Mouse (Mus musculus): ENCODE measurements around the gene Pla1a.

Gene Pla1a

GRCm38 (mm10) chr16:38389284-38389893, 43.6 kb downstream of the Pla1a start:
- no peak for DNase-seq (ENCODE audit: low read depth)

GRCm38 (mm10) chr16:38388757-38389156, 44.2 kb downstream of the Pla1a start:
- DNase-seq (ENCODE audit: low read depth) = no peak

GRCm38 (mm10) chr16:38387389-38387788, 45.6 kb downstream of the Pla1a start:
- no peak for DNase-seq (ENCODE audit: low read depth)

GRCm38 (mm10) chr16:38385700-38386099, 47.2 kb downstream of the Pla1a start:
- no peak for DNase-seq (ENCODE audit: low read depth)

GRCm38 (mm10) chr16:38385184-38385634, 47.7 kb downstream of the Pla1a start:
- no peak for DNase-seq (ENCODE audit: low read depth)

- DNase-seq (ENCODE audit: low read depth) = no peak
These were observed 49.3 kb downstream of the Pla1a start for GRCm38 (mm10) chr16:38383683-38384082.

- DNase-seq (ENCODE audit: low read depth) = no peak
These were observed 53.0 kb downstream of the Pla1a start for GRCm38 (mm10) chr16:38379926-38380325.

GRCm38 (mm10) chr16:38379493-38379892, 53.5 kb downstream of the Pla1a start:
- DNase-seq (ENCODE audit: low read depth) = no peak

- DNase-seq (ENCODE audit: low read depth) = no peak
These were observed 53.9 kb downstream of the Pla1a start for GRCm38 (mm10) chr16:38379088-38379487.

- no peak for DNase-seq (ENCODE audit: low read depth)
These were observed 54.4 kb downstream of the Pla1a start for GRCm38 (mm10) chr16:38378591-38378990.

GRCm38 (mm10) chr16:38377546-38377945, 55.4 kb downstream of the Pla1a start:
- no peak for DNase-seq (ENCODE audit: low read depth)

- no peak for DNase-seq (ENCODE audit: low read depth)
These were observed 56.1 kb downstream of the Pla1a start for GRCm38 (mm10) chr16:38376841-38377249.

- peak; percentile 65 for DNase-seq (ENCODE audit: low read depth)
These were observed 56.6 kb downstream of the Pla1a start for GRCm38 (mm10) chr16:38376163-38376840.

- no peak for DNase-seq (ENCODE audit: low read depth)
These were observed 57.8 kb downstream of the Pla1a start for GRCm38 (mm10) chr16:38375182-38375581.

- DNase-seq (ENCODE audit: low read depth) = peak; percentile 28
These were observed 58.4 kb downstream of the Pla1a start for GRCm38 (mm10) chr16:38374379-38375140.

GRCm38 (mm10) chr16:38373941-38374340, 59.0 kb downstream of the Pla1a start:
- DNase-seq (ENCODE audit: low read depth) = no peak

- DNase-seq (ENCODE audit: low read depth) = no peak
These were observed 59.5 kb downstream of the Pla1a start for GRCm38 (mm10) chr16:38373439-38373838.

GRCm38 (mm10) chr16:38372876-38373275, 60.1 kb downstream of the Pla1a start:
- DNase-seq (ENCODE audit: low read depth) = no peak

- no peak for DNase-seq (ENCODE audit: low read depth)
These were observed 61.1 kb downstream of the Pla1a start for GRCm38 (mm10) chr16:38371705-38372296.

GRCm38 (mm10) chr16:38370633-38371374, 62.1 kb downstream of the Pla1a start:
- no peak for DNase-seq (ENCODE audit: low read depth)

- no peak for DNase-seq (ENCODE audit: low read depth)
These were observed 62.9 kb downstream of the Pla1a start for GRCm38 (mm10) chr16:38369992-38370484.

- no peak for DNase-seq (ENCODE audit: low read depth)
These were observed 63.5 kb downstream of the Pla1a start for GRCm38 (mm10) chr16:38369431-38369830.
